Mouse (Mus musculus) embryonic fibroblast, embryonic 13.5 days (primary cell): ENCODE results near the gene BC049715.

ENCODE experiments used
- CTCF ChIP-seq: IDR thresholded peaks from 2 replicates; pipeline ENCODE4 v1.5.1; 2011; ENCODE audit warnings: mild to moderate bottlenecking, control low read depth, low read length, moderate library complexity, borderline replicate concordance; ENCODE audit not compliant: insufficient read depth
- POLR2A ChIP-seq: IDR thresholded peaks from 2 replicates; pipeline ENCODE4 v1.6.1; 2011; ENCODE audit warnings: low read depth, mild to moderate bottlenecking, control low read depth, low read length, moderate library complexity

- TF ChIP-seq CTCF (no peak), POLR2A (peak; percentile 59)
Measured at GRCm38 (mm10) chr6:136808014-136808417, 19.4 kb upstream of the BC049715 start, which contains the start of gene H2afj.
